Comparison of ENCODE assay signal across 15 mouse cellular contexts in genomic region chr5:64323286-64323685, GRCm38 (mm10).
"Had no signal": no experiment of that assay in that cellular context is flagged by ENCODE, and none has a peak within 500 bp of the region (broad histone marks: within the 10 kb centered on the region; RNA-seq: fewer than 3 reads in every experiment).

No protein-coding gene starts in this region.

- H3K27ac ChIP-seq: left cerebral cortex, adult 2 months; liver, embryonic 14.5 days; midbrain, embryonic 10.5 days; neural tube, embryonic 15.5 days had no signal

- H3K9me3 ChIP-seq: midbrain, embryonic 10.5 days; neural tube, embryonic 15.5 days had no signal

- DNase-seq: kidney, postnatal 14 days; liver; lung, adult 2 months; lung, postnatal 4 days; midbrain, embryonic 14.5 days; right cerebral cortex, adult 18-20 months; right cerebral cortex, postnatal 25 days; thymus, postnatal 36 days had no signal

- H3K9ac ChIP-seq: liver, embryonic 14.5 days; neural tube, embryonic 15.5 days had no signal

- H3K4me3 ChIP-seq: left cerebral cortex, adult 2 months; midbrain, embryonic 10.5 days; myocyte; neural tube, embryonic 15.5 days had no signal

- ATAC-seq: intestine, embryonic 16.5 days; lung, postnatal 0 days had no signal

- H3K27me3 ChIP-seq: neural tube, embryonic 15.5 days had no signal

- H3K4me2 ChIP-seq: neural tube, embryonic 15.5 days had no signal
